Mouse (Mus musculus) heart, embryonic 10.5 days (tissue): ENCODE results near the gene Mccc2. TPM values are rescaled to one million over a fixed set of nuclear protein-coding genes. Genes with fewer than 3 reads are reported as not detected.
"Not testable (repeated sequence)": the region's sequence is repeated elsewhere in the genome, so short reads cannot be mapped to it uniquely, and the experiment has no call there.

Experiments
- DNase-seq: peaks from one replicate; pipeline ENCODE4 v3.0.0-alpha.2; 2017; ENCODE audit warnings: low spot score
- H3K27ac ChIP-seq: fragments of 300-500 bp; sonication (generic); 2 replicates; pipeline ENCODE4 v1.5.1; 2016; ENCODE audit warnings: mild to moderate bottlenecking
- H3K27me3 ChIP-seq: fragments of 300-500 bp; sonication (generic); 2 replicates; pipeline ENCODE4 v1.6.1; 2016; ENCODE audit warnings: mild to moderate bottlenecking; ENCODE audit not compliant: poor library complexity, insufficient read depth, severe bottlenecking
- H3K36me3 ChIP-seq: fragments of 300-500 bp; sonication (generic); 2 replicates; pipeline ENCODE4 v1.6.1; 2016; ENCODE audit warnings: mild to moderate bottlenecking, moderate library complexity
- H3K4me1 ChIP-seq: fragments of 300-500 bp; sonication (generic); 2 replicates; pipeline ENCODE4 v1.6.1; 2016; ENCODE audit warnings: mild to moderate bottlenecking
- H3K4me3 ChIP-seq: fragments of 300-500 bp; sonication (generic); 2 replicates; pipeline ENCODE4 v1.5.1; 2016; ENCODE audit warnings: mild to moderate bottlenecking, moderate library complexity
- H3K9me3 ChIP-seq: fragments of 300-500 bp; sonication (generic); 2 replicates; pipeline ENCODE4 v1.6.1; 2016; ENCODE audit warnings: mild to moderate bottlenecking, moderate library complexity
- WGBS: fragments of 180-500 bp; shearing (Covaris S2); methylation state at CpG from one replicate; pipeline ENCODE4 v1.1.7; 2016; 5-methylcytosine and 5-hydroxymethylcytosine counted together
- polyA plus RNA-seq: library from polyadenylated mRNA; unstranded; fragments of >200 nt; fragmentation: Nextera tagmentation; extraction: Ambion mirVana; gene quantifications from 2 replicates; pipeline ENCODE4 v1.2.1, GENCODE M21; 2016

Gene Mccc2
- 33.9 and 36.9 TPM in 2 replicates for polyA plus RNA-seq

DNA sequence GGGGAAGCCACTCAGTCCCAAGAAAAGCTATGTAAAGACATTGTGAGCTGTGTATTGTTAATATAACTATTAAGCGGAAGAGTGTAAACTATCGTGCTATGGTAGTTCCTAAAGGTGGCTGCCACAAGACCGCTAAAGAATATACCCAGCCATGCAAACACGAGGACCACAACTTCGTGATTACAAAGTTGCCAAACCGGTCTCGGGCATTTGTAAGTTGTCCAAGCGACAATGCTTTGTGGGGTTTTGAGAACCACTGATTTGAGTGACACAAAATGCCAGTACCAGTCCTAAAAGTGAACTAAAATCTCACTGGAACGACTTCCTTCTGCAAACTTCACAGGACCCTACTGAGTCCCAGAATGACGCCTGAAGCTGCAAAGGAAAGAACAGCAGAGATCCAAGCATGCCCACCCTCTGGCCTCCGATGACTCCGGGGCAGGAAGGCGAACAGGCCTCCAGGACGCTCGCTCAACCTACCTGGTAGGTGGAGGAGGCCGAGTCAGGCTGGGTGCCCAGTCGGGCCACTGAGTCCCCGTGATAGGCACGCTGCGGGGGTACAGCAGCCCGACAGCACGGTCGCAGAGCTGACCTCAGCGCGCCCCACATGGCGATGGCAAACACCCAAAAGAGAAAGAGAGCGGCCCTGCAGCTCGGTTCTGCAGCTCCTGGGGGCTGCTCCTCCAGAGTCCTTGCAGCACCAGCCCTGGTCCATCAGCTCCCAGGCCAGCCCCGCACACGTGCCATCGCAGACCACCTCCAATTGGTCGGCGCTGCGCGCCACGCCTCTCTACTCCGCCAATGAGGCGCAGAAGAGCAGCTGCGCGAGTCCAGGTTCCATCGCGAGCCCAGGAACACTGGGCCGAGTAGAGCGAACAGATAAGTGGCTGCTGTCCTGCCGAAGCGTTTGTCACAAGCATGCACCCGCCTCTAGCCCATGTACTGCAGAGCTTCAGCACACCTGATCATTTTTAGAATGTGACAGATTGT lies at the start of gene Mccc2:
Gene Mccc2 (minus strand): TSS at position 734 of the 990 bp plus-strand sequence.
- Histone ChIP-seq H3K4me3 (peak within 1 kb of the TSS; percentile 85), H3K27me3 (no peaks in the 10 kb centered on the region), H3K27ac (peak within 1 kb of the TSS; percentile 88), H3K4me1 (peaks cover 12% of the 10 kb centered on the region), H3K36me3 (peaks cover 4% of the 10 kb centered on the region), H3K9me3 (no peaks in the 10 kb centered on the region)
- peak; percentile 97 for DNase-seq
- WGBS: 4% methylated on average over 47 of the region's 47 CpGs

DNA sequence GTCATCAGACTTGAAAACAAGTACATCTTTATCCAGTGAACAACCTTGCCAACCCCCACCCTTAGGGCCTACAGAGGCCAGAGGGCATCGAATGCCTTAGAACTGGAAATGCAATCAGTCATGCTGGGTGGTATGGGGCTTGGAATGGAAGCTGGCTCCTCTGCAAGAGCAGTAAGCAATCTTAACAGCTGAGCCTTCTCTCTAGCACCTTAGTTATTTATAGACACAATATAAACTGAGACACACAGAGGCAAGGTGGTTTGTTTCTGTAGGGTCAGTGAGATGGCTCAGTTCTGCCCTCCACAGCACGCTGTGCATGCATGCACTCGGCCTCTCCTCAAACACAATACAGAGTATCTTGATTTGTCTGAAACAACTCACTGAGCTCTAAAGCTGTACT lies 48.5 kb upstream of the Mccc2 start:
- no peak overlapping the region for H3K4me3 ChIP-seq
- no peak for DNase-seq
- peaks cover 81% of the 10 kb centered on the region for H3K36me3 ChIP-seq
- no peaks in the 10 kb centered on the region for H3K4me1 ChIP-seq
- WGBS: 82% methylated on average over 3 of the region's 3 CpGs
- no peak overlapping the region for H3K27ac ChIP-seq
- no peaks in the 10 kb centered on the region for H3K27me3 ChIP-seq
- H3K9me3 ChIP-seq: no peaks in the 10 kb centered on the region

DNA sequence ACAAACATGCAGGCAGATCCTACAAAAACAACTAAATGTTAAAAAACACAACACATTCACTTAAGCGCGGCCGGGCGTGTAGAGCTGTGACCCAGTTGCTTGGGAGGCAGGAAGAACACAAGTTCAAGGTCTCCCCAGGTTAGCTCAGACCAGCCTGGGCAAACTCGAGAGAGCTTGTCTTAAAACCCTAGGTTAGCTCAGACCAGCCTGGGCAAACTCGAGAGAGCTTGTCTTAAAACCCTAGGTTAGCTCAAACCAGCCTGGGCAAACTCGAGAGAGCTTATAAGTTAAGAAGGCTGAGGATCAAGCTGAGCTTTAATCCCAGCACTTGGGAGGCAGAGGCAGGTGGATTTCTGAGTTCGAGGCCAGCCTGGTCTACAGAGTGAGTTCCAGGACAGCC lies 42.3 kb upstream of the Mccc2 start:
- not testable (repeated sequence) for H3K27ac ChIP-seq, H3K4me1 ChIP-seq, DNase-seq, H3K27me3 ChIP-seq, H3K4me3 ChIP-seq, H3K9me3 ChIP-seq
- peaks cover 91% of the 10 kb centered on the region for H3K36me3 ChIP-seq
- WGBS: 90% methylated on average over 8 of the region's 8 CpGs

DNA sequence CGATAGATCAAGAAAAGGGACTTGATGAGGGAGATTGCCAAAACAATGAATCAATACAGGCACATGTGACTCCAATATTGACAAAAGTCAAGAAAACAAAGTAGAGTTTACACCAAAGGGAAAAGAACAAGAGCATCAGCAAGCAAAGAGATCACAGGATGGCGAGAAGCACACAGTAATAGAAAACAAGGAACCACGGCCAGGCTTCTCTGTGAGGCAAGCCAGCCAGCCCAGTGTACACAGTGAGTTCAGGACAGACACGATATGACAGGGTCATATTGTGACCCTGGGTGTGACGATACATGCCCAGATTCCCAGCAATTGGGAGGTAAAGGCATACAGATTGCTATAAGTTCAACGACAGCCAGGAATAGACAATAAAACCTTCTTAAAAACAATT lies 10.6 kb upstream of the Mccc2 start:
- 91% methylated on average over 6 of the region's 6 CpGs for WGBS
- DNase-seq: no peak

DNA sequence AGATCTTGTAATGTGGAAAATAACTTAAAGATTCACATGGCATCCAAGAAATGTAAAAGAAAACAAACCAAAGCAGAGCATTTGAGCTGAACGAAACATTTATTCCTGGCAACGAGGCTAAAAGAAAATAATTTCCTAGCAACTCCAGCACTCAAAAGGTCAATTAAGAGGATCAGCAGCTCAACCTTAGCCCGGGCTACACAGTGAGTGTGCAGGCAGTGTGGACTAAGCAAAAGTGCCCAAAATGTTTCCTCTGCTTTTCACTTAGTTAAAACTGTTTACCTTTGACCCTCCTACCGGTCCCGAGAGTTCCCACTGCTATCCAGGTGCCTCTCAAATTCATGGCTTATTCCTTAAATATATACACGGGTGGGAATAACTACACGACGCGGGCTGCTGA lies 1.5 kb upstream of the Mccc2 start:
- no peak overlapping the region for H3K27ac ChIP-seq
- H3K4me3 ChIP-seq: no peak overlapping the region
- 91% methylated on average over 9 of the region's 9 CpGs for WGBS
- no peaks in the 10 kb centered on the region for H3K27me3 ChIP-seq
- peaks cover 16% of the 10 kb centered on the region for H3K36me3 ChIP-seq
- DNase-seq: no peak
- H3K4me1 ChIP-seq: peaks cover 12% of the 10 kb centered on the region
- no peaks in the 10 kb centered on the region for H3K9me3 ChIP-seq

More for the DNA sequence above, 10.6 kb upstream of the Mccc2 start:
- H3K36me3 ChIP-seq: peaks cover 81% of the 10 kb centered on the region
- H3K27ac ChIP-seq: no peak overlapping the region
- no peaks in the 10 kb centered on the region for H3K4me1 ChIP-seq
- H3K9me3 ChIP-seq: no peaks in the 10 kb centered on the region
- no peak overlapping the region for H3K4me3 ChIP-seq
- H3K27me3 ChIP-seq: no peaks in the 10 kb centered on the region

DNA sequence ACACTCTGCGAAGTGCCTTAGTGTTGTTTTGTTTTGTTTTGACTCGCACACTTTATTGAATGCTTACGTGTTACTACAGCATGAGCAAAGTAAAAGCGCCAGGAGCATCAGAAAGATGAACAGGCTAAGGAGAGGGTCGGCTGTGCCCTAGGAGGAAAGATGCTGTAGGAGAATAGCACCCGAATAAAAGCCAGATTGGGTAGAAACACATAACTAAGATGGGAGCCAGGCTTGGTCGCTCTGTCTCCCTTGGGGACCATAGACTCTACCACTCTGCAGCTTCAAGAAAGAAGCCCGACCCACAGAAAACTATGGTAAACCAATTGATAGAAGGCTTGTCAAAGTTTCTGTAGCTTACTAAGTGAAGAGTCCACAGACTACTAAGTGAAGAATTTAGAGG lies 498 bp upstream of the Mccc2 start:
- no peak for DNase-seq
- Histone ChIP-seq H3K27me3 (no peaks in the 10 kb centered on the region), H3K4me3 (peak overlapping the region; percentile 85), H3K27ac (peak overlapping the region; percentile 88), H3K9me3 (no peaks in the 10 kb centered on the region), H3K4me1 (peaks cover 12% of the 10 kb centered on the region), H3K36me3 (peaks cover 10% of the 10 kb centered on the region)
- 17% methylated on average over 8 of the region's 8 CpGs for WGBS

DNA sequence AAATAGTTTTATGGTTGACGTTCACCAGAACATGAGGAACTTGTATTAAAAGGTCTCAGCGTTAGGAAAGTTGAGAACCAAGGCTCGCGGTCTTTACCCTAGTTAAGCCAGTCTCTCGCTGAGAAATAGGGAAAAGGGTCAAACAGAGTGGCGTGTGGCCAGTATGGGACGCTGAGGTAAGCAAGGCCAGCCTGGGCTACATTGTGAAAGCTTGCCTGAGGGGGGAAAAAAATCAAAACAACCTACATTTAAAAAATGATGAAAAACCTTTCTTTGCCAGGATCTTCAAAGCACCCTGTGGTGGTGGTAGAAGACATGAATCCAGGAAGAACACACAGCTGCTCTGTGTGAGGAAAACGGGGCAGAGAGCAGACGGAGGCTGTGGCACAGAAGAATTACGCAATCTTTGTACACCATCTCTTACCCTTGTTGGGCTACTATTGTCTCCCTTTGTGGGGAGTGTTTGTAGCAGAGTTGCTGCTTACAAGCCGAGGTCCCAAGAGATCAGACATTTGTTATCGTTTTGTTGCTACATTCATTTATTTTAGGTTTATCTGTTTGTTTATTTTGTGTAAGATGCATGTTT lies 9.4 kb downstream of the Mccc2 start:
- H3K27me3 ChIP-seq: no peaks in the 10 kb centered on the region
- no peak for DNase-seq

DNA sequence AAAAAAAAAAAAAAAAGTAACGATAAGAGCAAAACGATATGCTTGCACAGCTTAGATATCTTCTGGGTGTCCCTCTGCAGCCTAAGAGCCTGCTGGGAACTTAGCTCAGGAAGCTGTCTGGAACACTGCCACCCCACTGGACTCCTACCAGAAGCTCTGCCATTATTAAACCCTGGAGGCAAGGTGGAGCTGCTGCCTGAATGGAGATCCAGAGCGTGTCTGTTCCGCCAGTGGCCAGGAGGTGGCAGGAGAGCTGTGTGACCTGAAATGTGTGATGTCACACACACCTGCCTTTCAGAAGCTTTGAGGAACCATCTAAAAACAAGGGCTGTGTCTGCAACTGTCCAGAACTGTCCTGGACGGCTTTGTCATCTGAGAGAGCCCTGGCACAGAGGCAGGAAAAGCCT lies 13.6 kb downstream of the Mccc2 start:
- Histone ChIP-seq H3K4me3 (no peak overlapping the region), H3K4me1 (peaks cover 5% of the 10 kb centered on the region; the same call in 1 of the 2 replicates), H3K27me3 (no peaks in the 10 kb centered on the region), H3K36me3 (no peaks in the 10 kb centered on the region), H3K27ac (no peak overlapping the region), H3K9me3 (no peaks in the 10 kb centered on the region)
- 31% methylated on average over 5 of the region's 5 CpGs for WGBS
- peak; percentile 86 for DNase-seq

More for the DNA sequence above, 9.4 kb downstream of the Mccc2 start:
- no peak overlapping the region for H3K4me3 ChIP-seq
- H3K9me3 ChIP-seq: no peaks in the 10 kb centered on the region
- 84% methylated on average over 12 of the region's 12 CpGs for WGBS
- H3K36me3 ChIP-seq: no peaks in the 10 kb centered on the region
- peaks cover 5% of the 10 kb centered on the region; the same call in 1 of the 2 replicates for H3K4me1 ChIP-seq
- H3K27ac ChIP-seq: no peak overlapping the region

DNA sequence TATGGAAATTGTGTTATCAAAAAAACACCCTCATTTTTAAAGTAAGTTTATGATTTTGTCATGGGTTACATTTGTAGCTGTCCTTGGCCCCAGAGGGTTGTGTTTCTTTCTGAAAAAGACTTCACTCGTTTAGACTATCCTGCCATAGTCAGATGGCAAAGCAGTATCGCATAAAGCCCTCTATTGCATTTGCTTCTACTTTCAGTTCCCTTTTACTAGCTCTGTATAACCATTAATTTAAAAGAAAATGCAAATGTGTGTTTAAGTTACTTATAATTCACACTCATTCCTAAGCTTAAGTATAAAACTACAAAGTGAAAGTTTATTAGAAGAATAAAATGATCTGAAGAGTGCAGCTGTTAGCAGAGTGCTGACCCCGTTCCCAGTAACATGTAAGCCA lies 16.4 kb downstream of the Mccc2 start:
- Histone ChIP-seq H3K27me3 (no peaks in the 10 kb centered on the region), H3K4me1 (peaks cover 5% of the 10 kb centered on the region; the same call in 1 of the 2 replicates), H3K36me3 (no peaks in the 10 kb centered on the region), H3K9me3 (no peaks in the 10 kb centered on the region), H3K4me3 (no peak overlapping the region), H3K27ac (no peak overlapping the region)
- DNase-seq: no peak
- WGBS: 83% methylated on average over 3 of the region's 3 CpGs

DNA sequence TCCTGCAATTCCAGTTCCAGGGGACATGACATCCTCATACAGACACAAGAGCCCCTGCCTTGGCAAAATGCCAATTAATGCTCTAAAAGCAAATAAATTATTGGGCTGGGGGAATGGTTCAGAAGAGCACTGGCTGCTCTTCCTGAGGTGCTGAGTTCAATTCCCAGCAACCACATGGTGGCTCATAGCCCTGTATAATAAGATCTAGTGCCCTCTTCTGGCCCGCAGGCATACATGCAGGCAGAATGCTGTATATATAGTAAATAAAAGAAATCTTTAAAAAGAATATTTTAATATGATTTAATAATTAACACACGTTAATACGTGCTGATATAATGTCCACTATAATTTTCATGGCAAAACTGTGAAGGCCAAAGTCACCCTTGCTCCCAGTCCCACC lies 17.3 kb downstream of the Mccc2 start:
- H3K27ac ChIP-seq: no peak overlapping the region
- no peaks in the 10 kb centered on the region for H3K36me3 ChIP-seq
- no peak for DNase-seq
- H3K4me1 ChIP-seq: peaks cover 5% of the 10 kb centered on the region; the same call in 1 of the 2 replicates
- no peaks in the 10 kb centered on the region for H3K9me3 ChIP-seq
- H3K4me3 ChIP-seq: no peak overlapping the region
- H3K27me3 ChIP-seq: no peaks in the 10 kb centered on the region
- WGBS: 75% methylated on average over 3 of the region's 3 CpGs

DNA sequence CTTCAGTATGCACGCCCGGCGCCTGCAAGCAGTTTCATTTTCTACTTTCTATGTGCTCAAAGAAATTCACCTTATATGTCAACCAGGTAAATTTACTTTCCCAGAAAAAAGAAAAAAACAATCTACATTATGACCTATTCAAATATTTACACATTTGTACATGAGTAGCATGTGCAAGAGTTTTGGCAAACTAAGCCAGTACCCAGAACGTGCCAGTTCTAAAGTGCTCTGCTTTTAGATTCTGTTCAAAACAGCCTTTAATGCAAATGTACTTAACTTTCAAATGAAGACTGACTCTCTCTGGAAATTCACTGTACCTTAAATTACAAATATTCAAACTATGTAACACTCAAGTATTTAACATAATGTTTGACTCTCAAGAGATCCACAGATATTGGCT lies 25.8 kb downstream of the Mccc2 start:
- Histone ChIP-seq H3K36me3 (peaks cover 21% of the 10 kb centered on the region), H3K4me3 (no peak overlapping the region), H3K9me3 (no peaks in the 10 kb centered on the region), H3K27ac (no peak overlapping the region), H3K4me1 (no peaks in the 10 kb centered on the region), H3K27me3 (no peaks in the 10 kb centered on the region)
- DNase-seq: no peak
- WGBS: 96% methylated on average over 4 of the region's 4 CpGs

DNA sequence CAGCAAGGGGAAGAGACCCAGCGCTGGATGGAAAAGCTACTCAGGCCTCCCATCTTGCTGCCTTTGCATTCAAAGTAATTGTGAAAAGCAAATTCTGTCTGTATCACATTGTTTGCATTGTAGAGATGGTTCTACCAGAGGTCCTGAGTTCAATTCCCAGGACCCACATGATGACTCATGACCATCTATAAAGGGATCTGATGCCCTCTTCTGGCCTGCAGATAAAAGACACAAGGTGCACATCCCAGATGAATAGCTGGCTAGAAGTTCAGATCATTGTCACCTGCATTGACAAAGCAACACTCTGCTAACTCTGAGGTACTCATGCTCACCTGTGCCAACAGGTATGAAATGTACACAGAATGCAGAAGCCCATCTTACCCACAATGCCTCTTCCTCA lies 32.1 kb downstream of the Mccc2 start:
- 91% methylated on average over 1 of the region's 1 CpGs for whole genome bisulfite sequencing
- no peaks in the 10 kb centered on the region for H3K4me1 ChIP-seq
- H3K36me3 ChIP-seq: peaks cover 14% of the 10 kb centered on the region
- H3K27me3 ChIP-seq: no peaks in the 10 kb centered on the region
- no peak overlapping the region for H3K4me3 ChIP-seq
- no peak for DNase-seq
- H3K9me3 ChIP-seq: no peaks in the 10 kb centered on the region
- no peak overlapping the region for H3K27ac ChIP-seq

DNA sequence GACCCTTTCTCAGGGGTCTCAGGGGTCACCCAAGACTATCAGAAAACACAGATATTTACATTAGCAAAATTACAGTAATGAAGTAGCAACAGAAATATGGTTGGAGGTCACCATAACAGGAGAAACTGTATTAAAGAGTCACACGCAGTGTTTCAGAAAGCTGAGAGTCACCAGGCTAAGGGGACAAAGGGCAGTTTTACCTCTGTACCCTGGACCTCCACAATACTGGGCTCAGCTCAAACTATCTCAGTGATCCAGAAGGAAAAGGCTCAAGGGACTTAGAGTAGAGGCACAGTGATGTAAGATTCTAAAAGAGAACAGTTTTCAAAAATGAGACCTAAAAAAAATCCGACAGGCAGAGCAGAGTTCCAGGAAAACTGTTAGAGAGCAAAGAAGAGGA lies 36.0 kb downstream of the Mccc2 start:
- H3K4me3 ChIP-seq: no peak overlapping the region
- no peak for DNase-seq
- no peaks in the 10 kb centered on the region for H3K4me1 ChIP-seq
- H3K36me3 ChIP-seq: peaks cover 14% of the 10 kb centered on the region; the same call in 1 of the 2 replicates
- no peaks in the 10 kb centered on the region for H3K27me3 ChIP-seq
- H3K27ac ChIP-seq: no peak overlapping the region
- no peaks in the 10 kb centered on the region for H3K9me3 ChIP-seq
- WGBS: 65% methylated on average over 2 of the region's 2 CpGs
